Mouse (Mus musculus) intestine, embryonic 15.5 days (tissue): ENCODE results near the gene Gdf7. TPM values are rescaled to one million over a fixed set of nuclear protein-coding genes. Genes with fewer than 3 reads are reported as not detected.

ENCODE experiments used
- ATAC-seq: fragments of 200-750 bp; cut with Nextera tagmentation; 2 replicates; pipeline ENCODE4 v1.8.0; 2017; ENCODE audit warnings: moderate TSS enrichment, moderate library complexity
- H3K27ac ChIP-seq: fragments of 300-500 bp; sonication (generic); 2 replicates; pipeline ENCODE4 v1.5.1; 2015; ENCODE audit warnings: mild to moderate bottlenecking, inconsistent platforms
- H3K27me3 ChIP-seq: fragments of 300-500 bp; sonication (generic); replicated peaks from 2 replicates; pipeline ENCODE4 v1.6.1; 2015; ENCODE audit warnings: inconsistent platforms
- H3K36me3 ChIP-seq: fragments of 300-500 bp; sonication (generic); 2 replicates; pipeline ENCODE4 v1.6.1; 2015; ENCODE audit warnings: inconsistent platforms
- H3K4me1 ChIP-seq: fragments of 300-500 bp; sonication (generic); replicated peaks from 2 replicates; pipeline ENCODE4 v1.6.1; 2015; ENCODE audit warnings: inconsistent platforms
- H3K4me2 ChIP-seq: fragments of 300-500 bp; sonication (generic); replicated peaks from 2 replicates; pipeline ENCODE4 v1.6.1; 2015; ENCODE audit warnings: mild to moderate bottlenecking, inconsistent platforms
- H3K4me3 ChIP-seq: fragments of 300-500 bp; sonication (generic); replicated peaks from 2 replicates; pipeline ENCODE4 v1.5.1; 2015; ENCODE audit warnings: inconsistent platforms
- H3K9ac ChIP-seq: fragments of 300-500 bp; sonication (generic); 2 replicates; pipeline ENCODE4 v1.6.1; 2015; ENCODE audit warnings: inconsistent platforms
- H3K9me3 ChIP-seq: fragments of 300-500 bp; sonication (generic); 2 replicates; pipeline ENCODE4 v1.6.1; 2016; ENCODE audit warnings: inconsistent platforms
- WGBS: fragments of 180-500 bp; shearing (Covaris S2); methylation state at CpG from one replicate; pipeline ENCODE4 v1.1.7; 2015; 5-methylcytosine and 5-hydroxymethylcytosine counted together
- polyA plus RNA-seq: library from polyadenylated mRNA; unstranded; fragments of >200 nt; fragmentation: Nextera tagmentation; extraction: Ambion mirVana; gene quantifications from 2 replicates; pipeline ENCODE4 v1.2.1, GENCODE M21; 2015

Gene Gdf7
- polyA plus RNA-seq, result not detected in 2 replicates

DNA sequence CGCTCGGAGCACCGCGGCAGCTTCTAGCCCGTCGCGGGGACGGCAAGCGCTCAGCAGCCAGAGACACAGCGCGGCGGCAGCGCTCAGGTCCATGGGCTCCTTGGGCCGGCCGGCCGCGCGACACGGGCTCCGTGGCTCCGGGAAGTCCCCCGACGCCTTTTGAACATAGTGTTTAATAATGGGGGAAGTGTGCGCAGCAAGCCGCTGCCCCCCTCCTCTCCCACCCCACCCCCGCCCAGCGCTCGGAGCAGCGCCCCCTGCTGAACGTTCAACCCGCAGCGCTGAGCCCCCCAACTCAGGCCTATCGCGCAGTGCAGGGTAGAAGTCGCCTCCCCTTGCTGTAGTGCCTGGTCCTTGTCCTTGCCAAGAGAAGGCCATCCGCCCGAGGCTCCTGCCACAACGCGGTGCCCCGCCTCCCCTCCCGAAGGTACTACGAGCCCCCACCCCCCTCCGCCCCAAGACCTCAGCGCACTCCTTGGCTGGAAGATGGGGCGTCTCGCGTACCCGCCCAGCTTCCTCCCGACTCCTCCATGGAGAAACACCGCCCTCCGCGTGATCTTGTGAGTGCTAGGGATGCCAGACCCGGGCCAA, at the start of gene Gdf7:
Gdf7 (minus strand) TSS at position 114 of the 591 bp plus-strand sequence.
- WGBS, result under 1% methylated on average over 49 of the region's 53 CpGs
- ATAC-seq, result peak; percentile 26; the same call in 1 of the 2 replicates
- H3K27ac ChIP-seq, result no peak within 1 kb of the TSS
- peak within 1 kb of the TSS; percentile 42 for H3K4me3 ChIP-seq
- no peaks in the 10 kb centered on the region for H3K9me3 ChIP-seq
- no peaks in the 10 kb centered on the region for H3K36me3 ChIP-seq
- peak within 1 kb of the TSS; percentile 36 for H3K9ac ChIP-seq
- H3K4me1 ChIP-seq, result peaks cover 32% of the 10 kb centered on the region
- peak within 1 kb of the TSS; percentile 87 for H3K4me2 ChIP-seq
- peaks cover 92% of the 10 kb centered on the region for H3K27me3 ChIP-seq

GRCm38 (mm10) chr12:8351025-8351903, 49.5 kb upstream of the Gdf7 start:
- no peak overlapping the region for H3K4me3 ChIP-seq
- H3K9me3 ChIP-seq, result no peaks in the 10 kb centered on the region
- ATAC-seq, result peak; percentile 35; the same call in 1 of the 2 replicates
- no peaks in the 10 kb centered on the region for H3K27me3 ChIP-seq
- H3K9ac ChIP-seq, result no peak overlapping the region
- no peak overlapping the region for H3K4me2 ChIP-seq
- WGBS, result 30% methylated on average over 4 of the region's 4 CpGs
- no peaks in the 10 kb centered on the region for H3K36me3 ChIP-seq
- H3K27ac ChIP-seq, result no peak overlapping the region
- H3K4me1 ChIP-seq, result peaks cover 15% of the 10 kb centered on the region; the same call in 1 of the 2 replicates

DNA sequence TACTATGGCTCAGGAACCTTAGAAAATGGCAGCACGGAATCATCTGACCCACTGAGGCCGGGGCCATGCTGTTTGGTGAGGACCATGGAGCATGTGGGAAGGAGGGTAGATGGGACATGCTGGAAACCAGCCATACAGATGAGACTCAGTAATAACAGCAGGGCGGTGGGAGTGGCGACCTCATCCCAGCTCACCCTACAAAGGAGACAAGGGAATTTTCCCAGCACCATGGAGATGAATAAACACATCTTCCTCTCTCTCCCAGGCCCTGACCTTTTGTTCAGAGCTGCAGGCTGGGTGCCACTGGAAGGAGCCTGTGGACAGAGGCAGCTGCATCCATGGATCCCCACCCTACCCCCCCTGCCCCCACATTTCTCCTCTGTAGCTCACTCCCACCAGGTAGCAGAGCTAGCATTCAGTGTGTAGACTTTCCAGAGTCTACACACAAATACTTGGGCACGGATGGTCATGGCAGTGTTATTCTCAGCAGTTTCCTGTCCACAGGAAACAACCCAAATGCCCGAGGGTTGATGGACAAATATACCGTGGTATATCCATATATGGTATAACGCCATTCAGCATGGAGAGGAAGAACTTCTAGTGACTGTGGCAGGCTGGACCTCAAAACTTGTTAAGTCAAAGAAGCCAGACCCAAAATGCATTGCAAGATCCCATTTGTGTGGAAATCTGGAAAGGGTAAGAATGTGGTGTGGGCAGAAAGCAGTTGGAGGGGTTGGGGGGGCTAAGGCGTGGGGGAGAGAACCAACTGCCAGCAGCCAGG, 47.2 kb upstream of the Gdf7 start:
- Histone ChIP-seq H3K27me3 (no peaks in the 10 kb centered on the region), H3K4me3 (no peak overlapping the region), H3K36me3 (no peaks in the 10 kb centered on the region), H3K4me2 (no peak overlapping the region), H3K27ac (no peak overlapping the region), H3K9me3 (no peaks in the 10 kb centered on the region), H3K9ac (no peak overlapping the region), H3K4me1 (peaks cover 15% of the 10 kb centered on the region; the same call in 1 of the 2 replicates)
- WGBS, result 54% methylated on average over 9 of the region's 9 CpGs
- no peak for ATAC-seq

DNA sequence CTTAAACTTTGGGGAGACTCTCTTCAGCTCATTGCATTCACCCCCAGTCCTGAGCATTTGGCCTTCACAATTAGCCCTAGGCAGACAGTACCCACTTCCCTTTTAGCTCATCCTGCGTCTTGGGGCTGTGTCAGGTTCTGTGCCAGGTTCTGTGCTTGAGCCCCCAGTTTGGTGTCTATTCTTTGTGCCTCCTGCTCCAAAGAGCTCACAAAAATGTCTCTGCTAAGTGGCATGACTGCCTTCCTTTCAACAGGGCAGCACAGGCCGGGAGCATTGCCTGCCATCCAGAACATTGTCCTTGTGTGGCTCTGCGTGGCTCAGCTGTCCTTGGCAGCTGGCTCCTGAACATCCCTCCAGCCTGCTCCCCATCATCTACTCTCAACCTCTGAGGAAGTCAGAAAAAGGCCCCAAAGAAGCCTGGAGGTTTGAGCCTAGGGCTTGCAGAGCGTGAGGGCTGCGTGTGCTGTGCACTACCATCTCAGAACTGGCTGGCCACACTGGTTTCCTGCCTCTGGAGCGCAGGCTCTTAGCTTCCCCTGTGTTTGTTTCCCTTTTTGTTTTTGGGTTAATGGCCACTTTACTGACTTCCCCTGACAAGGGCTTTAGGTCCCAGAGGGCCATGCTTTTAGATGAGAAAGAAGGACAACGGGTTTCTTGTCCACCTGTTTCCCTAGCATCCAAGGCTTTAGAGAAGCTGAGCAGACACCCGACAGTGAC, 46.1 kb upstream of the Gdf7 start:
- no peaks in the 10 kb centered on the region for H3K27me3 ChIP-seq
- no peak overlapping the region for H3K4me3 ChIP-seq
- WGBS, result 83% methylated on average over 8 of the region's 8 CpGs
- H3K9me3 ChIP-seq, result no peaks in the 10 kb centered on the region
- ATAC-seq, result no peak
- H3K27ac ChIP-seq, result no peak overlapping the region
- H3K4me2 ChIP-seq, result no peak overlapping the region
- H3K4me1 ChIP-seq, result peaks cover 15% of the 10 kb centered on the region; the same call in 1 of the 2 replicates
- H3K36me3 ChIP-seq, result no peaks in the 10 kb centered on the region
- H3K9ac ChIP-seq, result no peak overlapping the region

DNA sequence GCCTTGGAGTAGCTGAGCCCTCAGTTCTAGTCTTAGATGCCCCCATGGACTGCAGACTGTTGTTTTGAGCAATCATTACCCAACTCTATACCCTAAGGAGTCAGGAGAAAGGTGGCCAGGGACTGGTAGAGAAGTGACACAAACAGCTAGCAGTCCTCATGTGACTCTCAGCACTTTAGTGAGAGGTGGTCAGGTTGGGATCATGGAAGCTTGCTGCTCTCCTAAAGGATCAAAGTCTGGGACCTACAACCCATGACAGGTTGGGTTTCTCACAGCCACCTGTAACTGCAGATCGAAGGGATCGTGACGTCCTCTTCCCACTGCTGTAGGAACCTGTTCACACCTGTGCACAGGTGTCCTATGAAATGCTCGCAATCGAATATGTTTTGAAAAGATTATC, 43.8 kb upstream of the Gdf7 start:
- 0 out of 2 replicates have a peak, but pooled peaks cover 12% of the 10 kb centered on the region for H3K4me1 ChIP-seq
- H3K4me2 ChIP-seq, result no peak overlapping the region
- no peaks in the 10 kb centered on the region for H3K27me3 ChIP-seq
- H3K27ac ChIP-seq, result no peak overlapping the region
- WGBS, result 93% methylated on average over 5 of the region's 5 CpGs
- H3K4me3 ChIP-seq, result no peak overlapping the region
- H3K36me3 ChIP-seq, result no peaks in the 10 kb centered on the region
- ATAC-seq, result no peak
- no peak overlapping the region for H3K9ac ChIP-seq
- no peaks in the 10 kb centered on the region for H3K9me3 ChIP-seq

- Histone ChIP-seq H3K9me3 (no peaks in the 10 kb centered on the region), H3K27me3 (no peaks in the 10 kb centered on the region), H3K9ac (no peak overlapping the region), H3K27ac (peak overlapping the region; percentile 32; the same call in 1 of the 2 replicates), H3K4me2 (no peak overlapping the region), H3K36me3 (no peaks in the 10 kb centered on the region), H3K4me3 (no peak overlapping the region), H3K4me1 (peaks cover 15% of the 10 kb centered on the region)
- WGBS, result 59% methylated on average over 9 of the region's 9 CpGs
- ATAC-seq, result no peak
Measured at GRCm38 (mm10) chr12:8344897-8345296, 43.1 kb upstream of the Gdf7 start.

DNA sequence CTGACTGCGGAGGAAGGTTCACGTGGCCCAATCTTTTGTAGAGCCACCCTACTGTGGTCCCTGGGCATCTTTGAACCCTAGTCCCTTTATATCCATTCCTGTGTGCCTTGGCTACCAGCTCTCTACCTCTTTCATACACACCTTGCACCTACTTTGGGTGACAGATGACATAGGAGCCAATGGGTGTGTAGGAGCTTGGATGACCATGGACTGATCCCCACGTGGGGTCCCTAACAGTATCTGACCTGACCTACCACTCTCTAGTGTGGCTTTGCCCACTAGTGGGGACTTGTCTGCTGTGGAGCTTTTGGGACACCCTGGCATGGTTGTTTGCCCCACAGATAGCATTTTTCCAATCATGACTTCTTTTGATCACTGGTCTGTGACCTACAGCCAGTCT, 41.6 kb upstream of the Gdf7 start:
- Histone ChIP-seq H3K36me3 (no peaks in the 10 kb centered on the region), H3K27ac (no peak overlapping the region), H3K4me2 (no peak overlapping the region), H3K4me1 (peaks cover 12% of the 10 kb centered on the region), H3K9me3 (no peaks in the 10 kb centered on the region), H3K27me3 (no peaks in the 10 kb centered on the region), H3K4me3 (no peak overlapping the region), H3K9ac (no peak overlapping the region)
- no peak for ATAC-seq
- WGBS, result 93% methylated on average over 3 of the region's 3 CpGs

DNA sequence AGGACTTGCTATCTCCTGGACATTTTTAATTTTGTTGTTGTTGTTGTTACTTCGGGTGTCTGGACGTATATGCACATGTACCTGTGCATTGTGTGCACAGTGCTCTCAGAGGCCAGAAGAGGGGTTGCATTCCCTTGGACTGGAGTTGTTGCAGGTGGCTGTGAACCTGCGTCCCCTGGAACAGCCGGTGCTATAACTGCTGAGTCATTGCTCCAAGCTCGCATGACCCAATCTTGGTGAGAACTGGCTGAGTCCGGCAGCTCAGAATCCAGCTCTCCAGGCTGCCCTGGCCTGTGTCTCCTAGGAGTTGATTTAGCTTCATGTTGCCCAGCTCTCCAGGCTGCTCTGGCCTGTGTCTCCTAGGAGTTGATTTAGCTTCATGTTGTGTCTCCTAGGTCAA, 39.3 kb upstream of the Gdf7 start:
- 86% methylated on average over 6 of the region's 6 CpGs for WGBS
- no peak overlapping the region for H3K4me3 ChIP-seq
- H3K9ac ChIP-seq, result no peak overlapping the region
- no peak for ATAC-seq
- peaks cover 4% of the 10 kb centered on the region; the same call in 1 of the 2 replicates for H3K36me3 ChIP-seq
- no peaks in the 10 kb centered on the region for H3K27me3 ChIP-seq
- no peak overlapping the region for H3K4me2 ChIP-seq
- H3K9me3 ChIP-seq, result no peaks in the 10 kb centered on the region
- peaks cover 15% of the 10 kb centered on the region for H3K4me1 ChIP-seq
- no peak overlapping the region for H3K27ac ChIP-seq

DNA sequence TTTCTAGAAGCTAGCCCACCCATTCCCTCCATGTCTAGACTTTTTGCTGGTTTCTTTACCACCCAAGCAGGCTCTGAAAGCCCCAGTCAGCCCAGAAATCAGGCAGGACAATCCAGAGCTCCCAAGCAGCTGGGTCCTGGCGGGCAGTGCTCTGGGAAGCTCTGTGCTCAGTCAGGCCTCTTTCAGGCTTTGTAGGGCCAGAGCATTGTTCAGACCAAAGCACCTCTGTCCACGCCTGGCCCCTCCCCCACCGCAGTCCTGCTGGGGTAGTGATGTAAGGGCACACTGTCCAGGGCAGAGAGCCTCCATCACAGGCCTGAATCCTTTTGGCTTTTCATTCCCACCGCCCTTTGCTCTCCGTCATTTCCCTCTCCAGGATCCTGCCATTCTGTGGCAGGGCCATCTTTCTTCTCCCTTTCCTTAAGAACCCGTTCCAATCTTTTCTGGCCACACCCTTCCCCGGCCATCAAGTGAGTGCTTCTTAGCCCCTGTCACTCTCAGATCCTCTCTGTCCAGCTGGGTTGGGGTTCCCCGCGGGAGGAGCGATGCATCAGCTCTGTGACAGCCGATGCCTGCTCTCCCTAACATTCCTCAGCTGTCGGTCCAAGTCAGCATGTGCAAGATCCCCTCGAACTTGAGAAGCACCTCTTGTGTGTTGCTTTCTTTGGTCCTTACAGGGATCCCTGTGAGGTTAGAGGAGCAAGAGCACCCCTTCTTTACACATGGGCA, 38.0 kb upstream of the Gdf7 start:
- Histone ChIP-seq H3K4me1 (peaks cover 15% of the 10 kb centered on the region), H3K36me3 (peaks cover 7% of the 10 kb centered on the region; the same call in 1 of the 2 replicates), H3K27me3 (no peaks in the 10 kb centered on the region), H3K9ac (no peak overlapping the region), H3K9me3 (no peaks in the 10 kb centered on the region), H3K27ac (no peak overlapping the region), H3K4me2 (no peak overlapping the region), H3K4me3 (no peak overlapping the region)
- WGBS, result 43% methylated on average over 13 of the region's 13 CpGs
- no peak for ATAC-seq

GRCm38 (mm10) chr12:8338918-8339317, 37.2 kb upstream of the Gdf7 start:
- H3K4me1 ChIP-seq, result peaks cover 15% of the 10 kb centered on the region
- WGBS, result 81% methylated on average over 8 of the region's 8 CpGs
- H3K4me3 ChIP-seq, result no peak overlapping the region
- ATAC-seq, result no peak
- no peak overlapping the region for H3K4me2 ChIP-seq
- H3K27me3 ChIP-seq, result no peaks in the 10 kb centered on the region
- no peaks in the 10 kb centered on the region for H3K9me3 ChIP-seq
- peaks cover 7% of the 10 kb centered on the region; the same call in 1 of the 2 replicates for H3K36me3 ChIP-seq
- no peak overlapping the region for H3K27ac ChIP-seq
- no peak overlapping the region for H3K9ac ChIP-seq

DNA sequence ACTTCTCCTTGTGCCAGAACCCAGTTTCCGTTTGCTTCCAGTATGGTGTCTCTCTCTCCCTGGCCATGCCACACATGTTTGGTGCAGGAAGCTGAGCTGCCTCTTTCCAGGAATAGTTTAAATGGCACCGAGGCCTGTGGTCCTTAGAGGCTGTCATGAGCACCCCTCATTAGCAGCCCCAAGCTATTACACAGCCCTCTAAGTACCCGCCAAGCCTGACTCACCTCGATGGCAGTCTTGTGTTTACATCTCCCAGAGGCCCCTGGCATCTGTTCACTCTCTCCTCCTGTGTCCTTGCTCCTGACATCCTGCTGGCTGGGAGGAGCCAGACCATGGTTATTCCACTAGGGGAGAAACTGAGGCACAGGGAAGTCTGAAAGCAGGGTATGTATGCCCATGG, 36.7 kb upstream of the Gdf7 start:
- Histone ChIP-seq H3K4me2 (no peak overlapping the region), H3K27me3 (no peaks in the 10 kb centered on the region), H3K4me3 (no peak overlapping the region), H3K36me3 (peaks cover 7% of the 10 kb centered on the region; the same call in 1 of the 2 replicates), H3K4me1 (peaks cover 15% of the 10 kb centered on the region), H3K27ac (no peak overlapping the region), H3K9me3 (no peaks in the 10 kb centered on the region), H3K9ac (no peak overlapping the region)
- no peak for ATAC-seq
- WGBS, result 49% methylated on average over 4 of the region's 4 CpGs
